Mouse (Mus musculus) MEL (cell line): Measurements from ENCODE around the gene Coro7. TPM values are rescaled to one million over a fixed set of nuclear protein-coding genes. Genes with fewer than 3 reads are reported as not detected.

ENCODE experiments used
- DNase-seq: peaks from one replicate; pipeline ENCODE4 v3.0.0; 2011; ENCODE audit warnings: low read depth, low spot score
- H3K27ac ChIP-seq: 2 replicates; pipeline ENCODE4 v1.5.1; 2012; ENCODE audit warnings: low read depth, mild to moderate bottlenecking, control low read depth, low read length, moderate library complexity; ENCODE audit not compliant: control insufficient read depth
- H3K27me3 ChIP-seq, 2 experiments: fragments of 150-350 bp in 1 of 2; sonication (generic) in 1 of 2; 2 replicates each; pipeline ENCODE4 v1.6.1; 2012; ENCODE audit warnings: low read length in 2 of 2, mild to moderate bottlenecking in 2 of 2, improper control_type of control experiment in 1 of 2, moderate library complexity in 1 of 2; ENCODE audit not compliant: insufficient read depth in 2 of 2, control insufficient read depth in 1 of 2
- H3K36me3 ChIP-seq, 2 experiments: 2 replicates each; pipeline ENCODE4 v1.6.1; 2012 to 2014; ENCODE audit warnings: low read length in 2 of 2, improper control_type of control experiment in 1 of 2, inconsistent platforms in 1 of 2, mild to moderate bottlenecking in 1 of 2; ENCODE audit not compliant: insufficient read depth in 2 of 2, control insufficient read depth in 1 of 2
- H3K4me1 ChIP-seq, 2 experiments: fragments of 150-350 bp in 1 of 2; sonication (generic) in 1 of 2; 2 replicates each; pipeline ENCODE4 v1.6.1; 2012; ENCODE audit warnings: low read length in 2 of 2, improper control_type of control experiment in 1 of 2, mild to moderate bottlenecking in 1 of 2; ENCODE audit not compliant: insufficient read depth in 2 of 2, control insufficient read depth in 1 of 2
- H3K4me3 ChIP-seq, 2 experiments: fragments of 150-350 bp in 1 of 2; sonication (generic) in 1 of 2; 2 replicates each; pipeline ENCODE4 v1.5.1; 2012; ENCODE audit warnings: low read depth in 2 of 2, low read length in 2 of 2, mild to moderate bottlenecking in 2 of 2, moderate library complexity in 2 of 2, control low read depth in 1 of 2, improper control_type of control experiment in 1 of 2; ENCODE audit not compliant: control insufficient read depth in 1 of 2, insufficient read depth in 1 of 2
- H3K79me2 ChIP-seq: 2 replicates; pipeline ENCODE4 v1.6.1; 2012; ENCODE audit warnings: mild to moderate bottlenecking, low read length, moderate library complexity; ENCODE audit not compliant: control insufficient read depth, poor library complexity, insufficient read depth
- H3K9ac ChIP-seq: 2 replicates; pipeline ENCODE4 v1.6.1; 2012; ENCODE audit warnings: low read depth, mild to moderate bottlenecking, control low read depth, low read length, moderate library complexity; ENCODE audit not compliant: control insufficient read depth, poor library complexity, severe bottlenecking
- H3K9me3 ChIP-seq: fragments of 150-350 bp; sonication (generic); replicated peaks from 2 replicates; pipeline ENCODE4 v1.6.1; 2012; ENCODE audit warnings: mild to moderate bottlenecking, low read length, improper control_type of control experiment, moderate library complexity; ENCODE audit not compliant: insufficient read depth
- BHLHE40 ChIP-seq: IDR thresholded peaks from 2 replicates; pipeline ENCODE4 v1.6.1; 2012; ENCODE audit warnings: low read depth, mild to moderate bottlenecking, inconsistent platforms, low read length, improper control_type of control experiment, borderline replicate concordance
- E2F4 ChIP-seq: IDR thresholded peaks from 2 replicates; pipeline ENCODE4 v1.6.1; 2011; ENCODE audit warnings: low read depth, low read length, improper control_type of control experiment, borderline replicate concordance
- ELF1 ChIP-seq: IDR thresholded peaks from 2 replicates; pipeline ENCODE4 v1.6.1; 2014; ENCODE audit warnings: low read depth, mild to moderate bottlenecking, inconsistent platforms, low read length, improper control_type of control experiment, moderate library complexity
- EP300 ChIP-seq, 2 experiments: IDR thresholded peaks; 2 replicates each; pipeline ENCODE4 v1.6.1; 2011; ENCODE audit warnings: improper control_type of control experiment in 2 of 2, low read length in 2 of 2, low read depth in 1 of 2, mild to moderate bottlenecking in 1 of 2
- ETS1 ChIP-seq: IDR thresholded peaks from 2 replicates; pipeline ENCODE4 v1.6.1; 2012; ENCODE audit warnings: low read depth, mild to moderate bottlenecking, inconsistent platforms, low read length, improper control_type of control experiment, moderate library complexity
- KAT2A ChIP-seq: conservative IDR thresholded peaks from 2 replicates; pipeline ENCODE4 v1.6.1; 2012; ENCODE audit warnings: low read depth, low read length, improper control_type of control experiment, inconsistent platforms
- MAX ChIP-seq: IDR thresholded peaks from 2 replicates; pipeline ENCODE4 v1.6.1; 2011; ENCODE audit warnings: low read length, improper control_type of control experiment
- MXI1 ChIP-seq: IDR thresholded peaks from 2 replicates; pipeline ENCODE4 v1.6.1; 2011; ENCODE audit warnings: mild to moderate bottlenecking, low read depth, low read length, improper control_type of control experiment
- MYB ChIP-seq: IDR thresholded peaks from 2 replicates; pipeline ENCODE4 v1.6.1; 2011; ENCODE audit warnings: mild to moderate bottlenecking, low read depth, low read length, improper control_type of control experiment
- MYC ChIP-seq: IDR thresholded peaks from 2 replicates; pipeline ENCODE4 v1.6.1; 2011; ENCODE audit warnings: low read depth, mild to moderate bottlenecking, low read length, improper control_type of control experiment, moderate library complexity
- NELFE ChIP-seq: IDR thresholded peaks from 2 replicates; pipeline ENCODE4 v1.6.1; 2011; ENCODE audit warnings: low read depth, low read length, improper control_type of control experiment
- NRF1 ChIP-seq: IDR thresholded peaks from 2 replicates; pipeline ENCODE4 v1.6.1; 2014; ENCODE audit warnings: low read depth, mild to moderate bottlenecking, inconsistent platforms, low read length, improper control_type of control experiment, moderate library complexity; ENCODE audit not compliant: poor library complexity, insufficient read depth, severe bottlenecking
- POLR2AphosphoS2 ChIP-seq: IDR thresholded peaks from 2 replicates; pipeline ENCODE4 v1.6.1; 2011; ENCODE audit warnings: low read length, improper control_type of control experiment
- POLR2AphosphoS5 ChIP-seq: IDR thresholded peaks from 2 replicates; pipeline ENCODE4 v1.6.1; 2012; ENCODE audit warnings: low read depth, borderline replicate concordance, mild to moderate bottlenecking, inconsistent platforms, low read length, moderate library complexity, mixed read lengths
- RCOR1 ChIP-seq: IDR thresholded peaks from 2 replicates; pipeline ENCODE4 v1.6.1; 2012; ENCODE audit warnings: low read depth, mild to moderate bottlenecking, inconsistent platforms, low read length, improper control_type of control experiment
- SMC3 ChIP-seq: IDR thresholded peaks from 2 replicates; pipeline ENCODE4 v1.6.1; 2011; ENCODE audit warnings: low read depth, low read length, improper control_type of control experiment
- TCF12 ChIP-seq: IDR thresholded peaks from 2 replicates; pipeline ENCODE4 v1.6.1; 2014; ENCODE audit warnings: low read depth, mild to moderate bottlenecking, inconsistent platforms, low read length, improper control_type of control experiment, moderate library complexity
- USF1 ChIP-seq: IDR thresholded peaks from 2 replicates; pipeline ENCODE4 v1.6.1; 2014; ENCODE audit warnings: low read depth, mild to moderate bottlenecking, inconsistent platforms, low read length, improper control_type of control experiment, moderate library complexity
- USF2 ChIP-seq, 2 experiments: IDR thresholded peaks; 2 replicates each; pipeline ENCODE4 v1.6.1; 2011 to 2012; ENCODE audit warnings: improper control_type of control experiment in 2 of 2, low read length in 2 of 2, borderline replicate concordance in 1 of 2, inconsistent platforms in 1 of 2, low read depth in 1 of 2, mild to moderate bottlenecking in 1 of 2; ENCODE audit not compliant: insufficient read depth in 1 of 2
- ZMIZ1 ChIP-seq: IDR thresholded peaks from 2 replicates; pipeline ENCODE4 v1.6.1; 2012; ENCODE audit warnings: low read depth, mild to moderate bottlenecking, inconsistent platforms, low read length, improper control_type of control experiment, moderate library complexity
- ZNF384 ChIP-seq: IDR thresholded peaks from 2 replicates; pipeline ENCODE4 v1.6.1; 2012; ENCODE audit warnings: low read depth, mild to moderate bottlenecking, inconsistent platforms, low read length, improper control_type of control experiment
- polyA plus RNA-seq, 2 experiments: library from polyadenylated mRNA; stranded (reverse) in 1 of 2; unstranded in 1 of 2; fragments of >175 nt in 1 of 2; fragments of >200 nt in 1 of 2; gene quantifications; 2 replicates each; pipeline versions ENCODE4 v1.2.1 to v1.2.4; 2012; ENCODE audit warnings: low replicate concordance in 2 of 2, low read depth in 1 of 2; ENCODE audit not compliant: insufficient read length in 2 of 2, insufficient read depth in 1 of 2, missing spikeins in 1 of 2
- total RNA-seq: library from RNA; depleted of rRNA; stranded (reverse); fragments of 300-350 nt; gene quantifications from 2 replicates; pipeline ENCODE4 v1.2.3, GENCODE M21; 2012

Gene Coro7
- total and polyA plus RNA-seq, 3 experiments = 9.8 to 38.3 TPM; not detected in 1

GRCm38 (mm10) chr16:4655251-4655734, 24.3 kb downstream of the Coro7 start:
- DNase-seq = no peak
- no peaks in the 10 kb centered on the region for H3K4me1 ChIP-seq
- no peak overlapping the region for H3K9ac ChIP-seq
- no peaks in the 10 kb centered on the region for H3K79me2 ChIP-seq
- no peak overlapping the region for H3K27ac ChIP-seq
- TF ChIP-seq RCOR1 = no peak
- TF ChIP-seq MYB = no peak
- no peak for TF ChIP-seq NELFE
- TF ChIP-seq ZNF384 = no peak
- TF ChIP-seq SMC3 = no peak
- TF ChIP-seq MYC = no peak
- no peak for TF ChIP-seq POLR2AphosphoS5
- no peak for TF ChIP-seq MXI1
- TF ChIP-seq MAX = no peak
- no peak for TF ChIP-seq USF2 (IDR thresholded peaks at IDR 0.05; ENCODE audit: borderline replicate concordance in 1 of 2, insufficient read depth in 1 of 2, low read depth in 1 of 2, low read length in 2 of 2)
- no peak for TF ChIP-seq BHLHE40
- no peak for TF ChIP-seq ZMIZ1
- no peak for TF ChIP-seq NRF1
- TF ChIP-seq USF1 = no peak
- no peak overlapping the region for H3K4me3 ChIP-seq
- no peaks in the 10 kb centered on the region for H3K27me3 ChIP-seq
- peaks cover 0 to under 1% of the 10 kb centered on the region in 2 experiments; a peak in 1 of 4 replicates for H3K36me3 ChIP-seq
- no peaks in the 10 kb centered on the region for H3K9me3 ChIP-seq

GRCm38 (mm10) chr16:4654706-4655105, 24.9 kb downstream of the Coro7 start:
- H3K9me3 ChIP-seq = no peaks in the 10 kb centered on the region
- no peaks in the 10 kb centered on the region for H3K27me3 ChIP-seq
- TF ChIP-seq E2F4 (no peak), MYB (no peak), NELFE (no peak), MAX (no peak), TCF12 (no peak), ETS1 (no peak), SMC3 (no peak), MYC (no peak), POLR2AphosphoS2 (no peak), KAT2A (no peak), EP300 (IDR thresholded peaks at IDR 0.05; ENCODE audit: low read depth in 1 of 2, low read length in 2 of 2) (no peak), ELF1 (no peak), RCOR1 (no peak)
- H3K79me2 ChIP-seq = no peaks in the 10 kb centered on the region
- H3K27ac ChIP-seq = no peak overlapping the region
- no peak overlapping the region for H3K9ac ChIP-seq
- no peaks in the 10 kb centered on the region for H3K4me1 ChIP-seq
- no peak for DNase-seq
- no peaks in the 10 kb centered on the region; a peak in 1 of 4 replicates for H3K36me3 ChIP-seq
- H3K4me3 ChIP-seq = no peak overlapping the region
